Mouse (Mus musculus): Measurements from ENCODE around the gene Cdc20b. TPM values are rescaled to one million over a fixed set of nuclear protein-coding genes. Genes with fewer than 3 reads are reported as not detected.

Cdc20b gene
- polyA plus RNA-seq, 1 experiment from 2014 or later, result 0.47 TPM

DNA sequence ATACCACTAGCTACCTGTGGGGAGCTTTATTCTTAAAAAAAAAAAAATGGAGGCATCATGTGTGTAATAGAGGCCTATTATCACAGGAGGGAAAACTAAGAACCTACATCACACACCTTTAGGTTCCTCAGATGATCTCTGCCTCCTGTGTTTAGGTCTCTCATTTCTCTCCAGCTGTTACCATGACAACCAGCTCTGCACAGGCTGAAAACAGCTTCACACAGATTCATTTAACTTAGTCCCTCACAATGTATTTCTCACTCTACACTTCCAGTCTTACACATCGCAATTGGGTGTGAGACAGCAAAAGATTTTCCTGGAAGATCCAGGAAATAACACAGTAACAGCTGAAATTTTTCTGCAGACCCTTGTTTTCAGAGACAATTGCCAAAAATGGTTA is 95.1 kb downstream of the Cdc20b start:
- ATAC-seq (no peak), DNase-seq (ENCODE audit: low spot score) (peak; percentile 24)
- Histone ChIP-seq H3K27ac (ENCODE audit: low read length) (no peak overlapping the region), H3K9ac (replicated peaks; ENCODE audit: low read depth) (no peak overlapping the region), H3K4me3 (ENCODE audit: low read depth, low read length) (no peak overlapping the region), H3K4me1 (ENCODE audit: insufficient read depth, low read depth, low read length) (no peaks in the 10 kb centered on the region), H3K27me3 (replicated peaks; ENCODE audit: insufficient read depth, low read length) (no peaks in the 10 kb centered on the region), H3K9me3 (ENCODE audit: low read length) (no peaks in the 10 kb centered on the region), H3K4me2 (replicated peaks; ENCODE audit: low read depth, low read length) (no peak overlapping the region), H3K36me3 (ENCODE audit: insufficient read depth, low read length) (no peaks in the 10 kb centered on the region)
- 71% methylated on average over 1 of the region's 1 CpGs for WGBS
- TF ChIP-seq EP300 (IDR thresholded peaks at IDR 0.05) (no peak), CTCF (IDR thresholded peaks at IDR 0.05) (no peak)

DNA sequence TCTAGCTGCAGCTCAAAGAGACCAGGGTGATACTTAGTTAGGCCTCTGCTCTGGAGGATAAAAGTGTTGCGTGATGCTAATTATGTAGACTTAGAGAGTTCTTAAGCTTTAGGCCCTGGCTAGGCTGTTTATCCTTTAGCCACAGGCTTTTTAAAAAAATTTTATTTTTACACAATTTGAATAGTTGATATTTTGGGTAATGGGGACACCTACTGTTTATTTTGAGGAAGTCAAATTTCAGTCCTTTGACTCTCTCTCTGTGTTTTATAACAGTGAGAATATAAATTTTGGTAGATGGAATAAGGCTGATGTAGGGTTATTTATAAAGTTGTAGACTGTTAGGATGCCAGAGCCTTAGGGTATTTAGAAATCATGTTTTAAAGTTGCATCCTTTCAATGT is 104.7 kb downstream of the Cdc20b start:
- Histone ChIP-seq H3K36me3 (ENCODE audit: insufficient read depth, low read length) (no peaks in the 10 kb centered on the region), H3K4me3 (ENCODE audit: low read depth, low read length) (no peak overlapping the region), H3K9me3 (ENCODE audit: low read length) (no peaks in the 10 kb centered on the region), H3K4me1 (ENCODE audit: insufficient read depth, low read depth, low read length) (no peaks in the 10 kb centered on the region), H3K4me2 (replicated peaks; ENCODE audit: low read depth, low read length) (no peak overlapping the region), H3K9ac (replicated peaks; ENCODE audit: low read depth) (no peak overlapping the region), H3K27ac (ENCODE audit: low read length) (no peak overlapping the region), H3K27me3 (replicated peaks; ENCODE audit: insufficient read depth, low read length) (no peaks in the 10 kb centered on the region)
- WGBS, result 97% methylated on average over 1 of the region's 1 CpGs
- no peak for ATAC-seq
- TF ChIP-seq CTCF (IDR thresholded peaks at IDR 0.05), result no peak
- no peak for TF ChIP-seq EP300 (IDR thresholded peaks at IDR 0.05)
- peak; percentile 28 for DNase-seq (ENCODE audit: low spot score)

MicroRNA genes within 50 kb of the gene (microRNA counts, 519-probe panel; counts per million panel counts)
- microRNA mmu-miR-449a (6,129 counts per million, percentile 80 among the panel's probes with 10 or more counts), microRNA mmu-miR-449b (not detected), microRNA mmu-miR-449c (not detected)

Small RNAs within 50 kb of the gene (microRNA-seq; reads per million reads assigned to microRNA genes)
- gene Mir449a, result 24,170 reads per million, percentile 97 among the genes with 10 or more reads in this experiment
- gene Mir449b, result 10.3 reads per million, percentile 22 among the genes with 10 or more reads in this experiment
- gene Mir449c, result 22.0 reads per million, percentile 30 among the genes with 10 or more reads in this experiment

Other genes with a start within 250 kb of the Cdc20b start
- gene Plpp1, start 234.3 kb upstream of the Cdc20b start, polyA plus RNA-seq (2015; fragmentation: Nextera tagmentation; extraction: Ambion mirVana), result 247 and 292 TPM in 2 replicates
- gene Mtrex, start 107.7 kb upstream of the Cdc20b start, polyA plus RNA-seq (2015; fragmentation: Nextera tagmentation; extraction: Ambion mirVana), result 24.3 and 29.3 TPM in 2 replicates
- 22.8 and 23.5 TPM in 2 replicates for gene Dhx29, start 107.7 kb upstream of the Cdc20b start, polyA plus RNA-seq (2015; fragmentation: Nextera tagmentation; extraction: Ambion mirVana)
- gene Ccno, start 47.3 kb upstream of the Cdc20b start, polyA plus RNA-seq (2015; fragmentation: Nextera tagmentation; extraction: Ambion mirVana), result 6.0 and 6.2 TPM in 2 replicates
- 1.1 and 1.5 TPM in 2 replicates for gene Mcidas, start 41.3 kb upstream of the Cdc20b start, polyA plus RNA-seq (2015; fragmentation: Nextera tagmentation; extraction: Ambion mirVana)
- 132 and 135 TPM in 2 replicates for gene Gpx8, start 11.3 kb downstream of the Cdc20b start, polyA plus RNA-seq (2015; fragmentation: Nextera tagmentation; extraction: Ambion mirVana)
- 5.1 and 8.0 TPM in 2 replicates for gene Gzma, start 65.9 kb downstream of the Cdc20b start, polyA plus RNA-seq (2015; fragmentation: Nextera tagmentation; extraction: Ambion mirVana)
- 4.8 and 5.3 TPM in 2 replicates for gene Esm1, start 174.5 kb downstream of the Cdc20b start, polyA plus RNA-seq (2015; fragmentation: Nextera tagmentation; extraction: Ambion mirVana)
- gene Gzmk, start 190.8 kb downstream of the Cdc20b start, polyA plus RNA-seq (2015; fragmentation: Nextera tagmentation; extraction: Ambion mirVana), result not detected in 2 replicates

Data from lung, postnatal 0 days (tissue).